ENCODE assay signal across 11 mouse cellular contexts in genomic region chr6:51720705-51721104, GRCm38 (mm10).
DNase-seq lines count a peak whose midpoint lies in the region; ATAC-seq and TF ChIP-seq lines count a peak whose summit lies in the region.
"Had no signal": no experiment of that assay in that cellular context is flagged by ENCODE, and none has a peak within 500 bp of the region (broad histone marks: within the 10 kb centered on the region; RNA-seq: fewer than 3 reads in every experiment).

No protein-coding gene starts in this region.

- 57% methylated on average over 7 of the region's 7 CpGs for WGBS in kidney, postnatal 0 days
- WGBS in liver, postnatal 0 days (ENCODE audit: insufficient replicate concordance) = 55% methylated on average over 7 of the region's 7 CpGs
- WGBS in hindbrain, postnatal 0 days = 82% methylated on average over 7 of the region's 7 CpGs

- no peaks in the 10 kb centered on the region for H3K27me3 ChIP-seq in kidney, postnatal 0 days (ENCODE audit: insufficient read depth, low read length)
- no peaks in the 10 kb centered on the region for H3K27me3 ChIP-seq in liver, postnatal 0 days (ENCODE audit: insufficient read depth, low read length)
- H3K27me3 ChIP-seq in hindbrain, postnatal 0 days (ENCODE audit: insufficient read depth, low read length) = no peaks in the 10 kb centered on the region

- no peak overlapping the region for H3K4me3 ChIP-seq in kidney, postnatal 0 days (replicated peaks; ENCODE audit: low read depth, low read length)
- H3K4me3 ChIP-seq in liver, postnatal 0 days (ENCODE audit: low read depth, low read length) = no peak overlapping the region
- H3K4me3 ChIP-seq in hindbrain, postnatal 0 days (ENCODE audit: low read length) = no peak overlapping the region

- H3K9me3 ChIP-seq in kidney, postnatal 0 days (replicated peaks; ENCODE audit: low read length) = no peaks in the 10 kb centered on the region
- no peaks in the 10 kb centered on the region for H3K9me3 ChIP-seq in liver, postnatal 0 days (ENCODE audit: low read length)
- H3K9me3 ChIP-seq in hindbrain, postnatal 0 days (ENCODE audit: low read length) = no peaks in the 10 kb centered on the region

- peak; percentile 64 for DNase-seq in 3T3-L1 (ENCODE audit: low read depth, low spot score)
- DNase-seq in adrenal gland, postnatal 14 days = peak; percentile 57
- no peak for DNase-seq in kidney, postnatal 0 days (ENCODE audit: low spot score)
- peak; percentile 57 for DNase-seq in liver, postnatal 0 days
- no peak for DNase-seq in hindbrain, postnatal 0 days (ENCODE audit: low spot score)
- DNase-seq in embryo, embryonic 11 days = no peak
- DNase-seq: cerebellum, postnatal 10 days; gastrocnemius, postnatal 14 days; heart, postnatal 4 days had no signal

- 0 out of 2 replicates have a peak, but pooled peaks have one; percentile 40 for TF ChIP-seq EP300 in liver, postnatal 0 days (IDR thresholded peaks at IDR 0.05; ENCODE audit: low read depth)

- H3K4me1 ChIP-seq in kidney, postnatal 0 days (replicated peaks; ENCODE audit: insufficient read depth, low read length) = 0 out of 2 replicates have a peak, but pooled peaks cover 2% of the 10 kb centered on the region
- H3K4me1 ChIP-seq in liver, postnatal 0 days (ENCODE audit: insufficient read depth) = no peaks in the 10 kb centered on the region
- H3K4me1 ChIP-seq in hindbrain, postnatal 0 days (ENCODE audit: insufficient read depth, low read length) = no peaks in the 10 kb centered on the region

- peak; percentile 89 for ATAC-seq in kidney, postnatal 0 days (replicated peaks; ENCODE audit: low FRiP score, low read depth)
- ATAC-seq in liver, postnatal 0 days = peak; percentile 99
- no peak for ATAC-seq in erythroid progenitor cell, adult 5-6 weeks (replicated peaks; ENCODE audit: low FRiP score, poor library complexity, severe bottlenecking)
- no peak for ATAC-seq in hindbrain, postnatal 0 days
- no peak for ATAC-seq in granulocyte monocyte progenitor cell, adult 5-6 weeks (replicated peaks; ENCODE audit: poor library complexity, severe bottlenecking)

- no peak for TF ChIP-seq CTCF in kidney, postnatal 0 days (IDR thresholded peaks at IDR 0.05; ENCODE audit: low read depth)
- no peak; the same call in 1 of the 2 replicates for TF ChIP-seq CTCF in liver, postnatal 0 days (IDR thresholded peaks at IDR 0.05; ENCODE audit: low read depth)
- no peak for TF ChIP-seq CTCF in hindbrain, postnatal 0 days (IDR thresholded peaks at IDR 0.05; ENCODE audit: low read depth)

- H3K36me3 ChIP-seq in kidney, postnatal 0 days (ENCODE audit: insufficient read depth, low read length) = no peaks in the 10 kb centered on the region
- no peaks in the 10 kb centered on the region for H3K36me3 ChIP-seq in liver, postnatal 0 days (replicated peaks; ENCODE audit: insufficient read depth, low read length)
- H3K36me3 ChIP-seq in hindbrain, postnatal 0 days (ENCODE audit: insufficient read depth, low read length) = no peaks in the 10 kb centered on the region

- no peak overlapping the region for H3K9ac ChIP-seq in kidney, postnatal 0 days (ENCODE audit: low read depth, low read length)
- H3K9ac ChIP-seq in liver, postnatal 0 days (replicated peaks) = no peak overlapping the region
- H3K9ac ChIP-seq in hindbrain, postnatal 0 days (replicated peaks; ENCODE audit: low read length) = no peak overlapping the region

- H3K27ac ChIP-seq in kidney, postnatal 0 days = no peak overlapping the region
- H3K27ac ChIP-seq in liver, postnatal 0 days (ENCODE audit: low read depth) = peak overlapping the region; percentile 79
- H3K27ac ChIP-seq in hindbrain, postnatal 0 days = no peak overlapping the region

- H3K4me2 ChIP-seq in kidney, postnatal 0 days (ENCODE audit: low read length) = no peak overlapping the region
- H3K4me2 ChIP-seq in liver, postnatal 0 days (ENCODE audit: low read depth, low read length) = no peak overlapping the region
- H3K4me2 ChIP-seq in hindbrain, postnatal 0 days (ENCODE audit: low read depth, low read length) = no peak overlapping the region

Comparison
In these comparisons a context has a peak if more than half of its experiments do, and no peak if none do; other contexts are left out.
1. DNase-seq: peak in 3T3-L1 (single experiment), adrenal gland, postnatal 14 days (single experiment) and liver, postnatal 0 days (single experiment); none in kidney, postnatal 0 days (single experiment), hindbrain, postnatal 0 days (single experiment) and embryo, embryonic 11 days (single experiment).
2. ATAC-seq: peak in kidney, postnatal 0 days (single experiment) and liver, postnatal 0 days (single experiment); none in erythroid progenitor cell, adult 5-6 weeks (single experiment), hindbrain, postnatal 0 days (single experiment) and granulocyte monocyte progenitor cell, adult 5-6 weeks (single experiment).